Mouse (Mus musculus) 3T3-L1 (cell line): ENCODE measurements at regions not wholly inside any gene's neighbourhood (a gene's known extent, or its start where the extent isn't known, plus 50 kb on each side); places are given as distances from the start of the nearest gene placed in this dataset.

Experiments
- DNase-seq: peaks from one replicate; pipeline ENCODE4 v3.0.0-alpha.2; 2015; ENCODE audit warnings: low read depth, low spot score

GRCm38 (mm10) chr12:10062006-10062514 is 307.7 kb upstream of the Nt5c1b start:
- peak; percentile 39 for DNase-seq

GRCm38 (mm10) chr12:10078341-10078740 is 291.4 kb upstream of the Nt5c1b start:
- DNase-seq: peak; percentile 10

GRCm38 (mm10) chr12:10079482-10079881 is 290.3 kb upstream of the Nt5c1b start:
- DNase-seq: peak; percentile 21

GRCm38 (mm10) chr12:10112874-10113453 is 256.8 kb upstream of the Nt5c1b start:
- DNase-seq: no peak

GRCm38 (mm10) chr12:10122102-10122501 is 247.7 kb upstream of the Nt5c1b start:
- DNase-seq: no peak

GRCm38 (mm10) chr12:10127995-10128573 is 241.7 kb upstream of the Nt5c1b start:
- DNase-seq: no peak

GRCm38 (mm10) chr12:10134141-10134540 is 235.6 kb upstream of the Nt5c1b start:
- DNase-seq: no peak

GRCm38 (mm10) chr12:10135915-10136314 is 233.9 kb upstream of the Nt5c1b start:
- DNase-seq: peak; percentile 71

GRCm38 (mm10) chr12:10140131-10140530 is 229.6 kb upstream of the Nt5c1b start:
- no peak for DNase-seq

- DNase-seq: no peak
Measured at GRCm38 (mm10) chr12:10160837-10161236, 208.9 kb upstream of the Nt5c1b start.

- no peak for DNase-seq
Measured at GRCm38 (mm10) chr12:10168042-10168441, 201.7 kb upstream of the Nt5c1b start.

GRCm38 (mm10) chr12:10168581-10168980 is 201.2 kb upstream of the Nt5c1b start:
- no peak for DNase-seq

- DNase-seq: no peak
Measured at GRCm38 (mm10) chr12:10178718-10179117, 191.1 kb upstream of the Nt5c1b start.

- peak; percentile 68 for DNase-seq
Measured at GRCm38 (mm10) chr12:10179147-10179814, 190.5 kb upstream of the Nt5c1b start.

GRCm38 (mm10) chr12:10179815-10180468 is 189.8 kb upstream of the Nt5c1b start:
- no peak for DNase-seq

- DNase-seq: peak; percentile 42
Measured at GRCm38 (mm10) chr12:10182589-10182988, 187.2 kb upstream of the Nt5c1b start.

- peak; percentile 24 for DNase-seq
Measured at GRCm38 (mm10) chr12:10186576-10186975, 183.2 kb upstream of the Nt5c1b start.

GRCm38 (mm10) chr12:10189746-10190145 is 180.0 kb upstream of the Nt5c1b start:
- no peak for DNase-seq

GRCm38 (mm10) chr12:10197906-10198460 is 171.8 kb upstream of the Nt5c1b start:
- DNase-seq: no peak

- DNase-seq: peak; percentile 51
Measured at GRCm38 (mm10) chr12:10209841-10210240, 159.9 kb upstream of the Nt5c1b start.

GRCm38 (mm10) chr12:10222821-10223220 is 147.0 kb upstream of the Nt5c1b start:
- DNase-seq: peak; percentile 69

GRCm38 (mm10) chr12:10223832-10224231 is 145.9 kb upstream of the Nt5c1b start:
- peak; percentile 79 for DNase-seq
